Mouse (Mus musculus): ENCODE measurements around the gene Plxdc1.

The Plxdc1 gene

GRCm38 (mm10) chr11:98018222-98018621 is 32.0 kb upstream of the Plxdc1 start:
- intact Hi-C loops (cut with DNase I) = no loop called here

- intact Hi-C loops (cut with DNase I) = no loop called here
Measured at GRCm38 (mm10) chr11:98016824-98017223, 30.6 kb upstream of the Plxdc1 start.

- intact Hi-C loops (cut with DNase I) = no loop called here
Measured at GRCm38 (mm10) chr11:98016177-98016576, 29.9 kb upstream of the Plxdc1 start.

GRCm38 (mm10) chr11:98012831-98013230 is 26.6 kb upstream of the Plxdc1 start:
- intact Hi-C loops (cut with DNase I) = no loop called here

- intact Hi-C loops (cut with DNase I) = no loop called here
Measured at GRCm38 (mm10) chr11:98011716-98012115, 25.5 kb upstream of the Plxdc1 start.

GRCm38 (mm10) chr11:98008087-98008486 is 21.8 kb upstream of the Plxdc1 start:
- intact Hi-C loops (cut with DNase I) = no loop called here

- intact Hi-C loops (cut with DNase I) = no loop called here
Measured at GRCm38 (mm10) chr11:98005686-98006085, 19.4 kb upstream of the Plxdc1 start.

- intact Hi-C loops (cut with DNase I) = no loop called here
Measured at GRCm38 (mm10) chr11:98005076-98005475, 18.8 kb upstream of the Plxdc1 start.

GRCm38 (mm10) chr11:98004161-98004560 is 17.9 kb upstream of the Plxdc1 start:
- intact Hi-C loops (cut with DNase I) = no loop called here

- intact Hi-C loops (cut with DNase I) = no loop called here
Measured at GRCm38 (mm10) chr11:98003171-98003671, 17.0 kb upstream of the Plxdc1 start.

- intact Hi-C loops (cut with DNase I) = no loop called here
Measured at GRCm38 (mm10) chr11:98002627-98003026, 16.4 kb upstream of the Plxdc1 start.

GRCm38 (mm10) chr11:98001986-98002385 is 15.7 kb upstream of the Plxdc1 start:
- intact Hi-C loops (cut with DNase I) = no loop called here

- intact Hi-C loops (cut with DNase I) = no loop called here
Measured at GRCm38 (mm10) chr11:98001351-98001824, 15.1 kb upstream of the Plxdc1 start.

GRCm38 (mm10) chr11:98000378-98001140 is 14.3 kb upstream of the Plxdc1 start:
- intact Hi-C loops (cut with DNase I) = no loop called here

GRCm38 (mm10) chr11:97999748-98000147 is 13.5 kb upstream of the Plxdc1 start:
- intact Hi-C loops (cut with DNase I) = no loop called here

- intact Hi-C loops (cut with DNase I) = no loop called here
Measured at GRCm38 (mm10) chr11:97998898-97999608, 12.8 kb upstream of the Plxdc1 start.

GRCm38 (mm10) chr11:97998074-97998793 is 12.0 kb upstream of the Plxdc1 start:
- intact Hi-C loops (cut with DNase I) = no loop called here

- intact Hi-C loops (cut with DNase I) = no loop called here
Measured at GRCm38 (mm10) chr11:97997387-97997960, 11.2 kb upstream of the Plxdc1 start.

GRCm38 (mm10) chr11:97996691-97997090 is 10.4 kb upstream of the Plxdc1 start:
- intact Hi-C loops (cut with DNase I) = no loop called here

- intact Hi-C loops (cut with DNase I) = no loop called here
Measured at GRCm38 (mm10) chr11:97995564-97996288, 9.5 kb upstream of the Plxdc1 start, which contains the start of gene Arl5c. Gene Arl5c (minus strand): TSS chr11:97996181.
